Mouse (Mus musculus) adipocyte (in vitro differentiated cells): ENCODE measurements around the gene Arih2.

Experiments used
- DNase-seq: peaks from one replicate; pipeline ENCODE4 v3.0.0-alpha.2; 2016; ENCODE audit warnings: low spot score

Arih2 gene

DNA sequence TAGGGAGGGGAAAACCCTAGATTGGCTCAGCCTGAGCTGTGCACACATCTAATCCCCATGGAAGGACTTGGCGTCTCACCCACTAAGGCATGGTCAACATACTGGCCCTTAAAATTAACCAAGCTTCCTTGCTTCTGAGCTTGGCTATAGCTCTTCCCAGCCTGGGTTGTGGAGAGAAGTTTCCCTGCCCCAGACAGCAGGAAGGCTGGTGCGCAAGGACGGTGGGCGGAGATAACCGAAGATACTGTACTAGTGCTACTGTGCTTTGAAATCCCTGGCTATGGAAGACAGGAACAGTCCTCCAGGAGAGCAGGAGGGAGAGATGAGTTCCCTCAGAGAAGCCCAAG lies 69.9 kb downstream of the Arih2 start:
- DNase-seq = peak; percentile 67

- peak; percentile 85 for DNase-seq
Measured at GRCm38 (mm10) chr9:108578545-108579343, 70.4 kb downstream of the Arih2 start, which contains the start of gene Wdr6. Gene Wdr6, minus strand, starts transcription at chr9:108578739.

- peak; percentile 61 for DNase-seq
Measured at GRCm38 (mm10) chr9:108577934-108578544, 71.1 kb downstream of the Arih2 start.

DNA sequence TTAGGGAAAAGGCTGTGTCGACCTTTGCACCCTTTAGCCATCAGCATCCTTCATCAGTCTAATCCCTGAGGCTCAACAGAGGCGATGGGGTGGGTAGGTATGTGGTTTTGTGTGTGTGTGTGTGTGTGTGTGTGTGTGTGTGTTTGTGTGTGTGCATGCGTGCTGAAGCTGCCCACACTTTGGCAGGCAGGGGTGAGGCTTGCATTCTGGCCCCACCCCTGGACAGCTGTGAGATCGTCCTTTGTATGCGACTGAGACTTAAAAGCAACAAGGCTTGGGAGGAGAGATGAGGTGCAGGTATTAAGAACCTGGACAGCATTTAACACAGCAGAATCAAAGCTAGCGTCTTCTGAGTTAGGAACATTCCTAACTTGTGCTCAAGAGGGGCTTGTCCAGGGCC lies 72.2 kb downstream of the Arih2 start:
- no peak for DNase-seq

DNA sequence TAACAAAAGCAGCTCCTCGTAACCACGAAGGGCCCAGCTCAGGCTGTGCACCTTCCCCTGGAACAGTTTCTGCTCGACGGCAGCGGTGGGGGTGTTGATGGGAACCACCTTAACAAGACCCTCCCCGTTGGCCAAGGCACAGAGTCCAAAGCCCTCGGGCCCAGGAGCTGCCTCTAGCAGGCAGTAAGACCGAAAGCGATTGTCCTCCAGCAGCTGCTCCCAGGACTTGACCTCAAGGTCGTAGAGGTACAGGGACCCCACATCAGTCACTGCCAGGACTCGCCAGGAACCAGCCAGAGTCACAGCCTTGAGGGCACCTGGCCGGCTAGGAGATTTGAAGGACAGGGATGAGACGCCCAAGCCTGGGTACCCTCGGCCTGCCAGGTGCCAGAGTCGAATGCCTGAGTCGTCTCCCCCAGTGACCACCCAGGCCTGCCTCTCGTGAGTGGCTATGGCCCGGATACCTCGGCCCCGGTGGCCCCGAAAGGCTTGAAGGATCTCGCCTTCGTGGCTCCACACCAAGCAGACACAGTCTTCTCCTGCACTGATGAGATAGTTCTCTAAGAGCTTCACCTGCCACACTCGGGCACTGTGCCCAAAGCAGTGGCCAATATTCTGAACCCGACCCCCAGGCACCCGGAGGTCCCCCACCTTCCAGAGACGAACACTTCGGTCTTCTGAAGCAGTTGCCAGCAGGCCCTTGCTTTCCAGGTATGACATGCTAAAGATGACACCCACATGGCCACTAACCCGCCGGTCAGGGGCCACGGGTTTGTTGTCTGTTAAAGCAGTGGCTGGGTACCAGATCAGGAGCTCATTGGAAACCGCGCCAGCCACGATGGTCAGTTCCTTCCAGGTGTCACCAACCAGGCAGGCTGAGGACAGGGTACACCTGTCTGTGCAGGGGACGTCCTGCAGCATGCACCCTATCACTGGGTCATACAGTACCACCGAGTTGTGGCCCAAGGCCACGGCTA lies 73.6 kb downstream of the Arih2 start:
- DNase-seq = no peak

- DNase-seq = no peak
Measured at GRCm38 (mm10) chr9:108574921-108575320, 74.3 kb downstream of the Arih2 start.

DNA sequence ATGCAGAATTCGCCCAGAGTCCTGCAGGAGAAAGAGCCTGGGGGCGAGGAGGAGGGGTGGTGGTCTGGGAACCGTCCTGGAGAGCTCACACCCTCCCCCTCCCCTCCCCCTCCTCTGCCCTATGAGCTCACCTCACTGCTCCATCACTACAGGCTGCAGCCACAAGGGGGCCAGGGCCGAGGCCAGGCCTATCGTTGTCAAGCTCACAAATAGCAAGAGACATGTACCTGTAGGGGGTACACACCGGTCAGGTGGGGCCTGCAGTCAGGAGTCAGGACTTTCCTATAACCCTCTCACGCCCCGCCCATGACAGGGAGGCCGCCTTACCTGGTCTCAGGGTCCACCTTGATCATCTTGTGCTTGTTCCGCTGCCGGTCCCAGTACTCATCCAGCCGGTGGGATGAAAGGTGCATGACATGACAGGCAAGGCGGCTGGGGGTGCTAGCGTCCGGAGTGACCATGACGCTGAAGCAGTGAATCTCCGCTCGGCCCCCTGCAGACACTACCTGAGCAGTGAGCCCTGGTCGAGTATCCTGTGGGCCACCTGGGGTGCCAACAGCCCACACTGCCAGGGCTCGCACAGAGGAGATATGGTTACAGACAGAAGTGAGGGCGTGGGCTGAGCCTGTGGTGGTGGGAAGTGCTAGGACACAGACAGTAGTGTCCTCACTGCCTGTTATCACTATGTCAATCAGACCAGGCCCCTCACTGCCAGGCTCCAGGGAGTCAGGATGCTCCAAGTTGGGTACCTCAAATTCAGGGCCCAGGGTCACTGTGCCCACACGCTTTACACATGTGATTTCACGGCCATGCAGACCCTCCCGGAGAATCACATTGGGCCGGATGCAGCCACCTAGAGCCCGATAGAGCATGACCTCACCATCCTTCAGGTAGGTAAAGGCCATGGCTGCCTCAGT lies 75.2 kb downstream of the Arih2 start:
- peak; percentile 42 for DNase-seq

GRCm38 (mm10) chr9:108572321-108572720 lies 76.9 kb downstream of the Arih2 start:
- no peak for DNase-seq

DNA sequence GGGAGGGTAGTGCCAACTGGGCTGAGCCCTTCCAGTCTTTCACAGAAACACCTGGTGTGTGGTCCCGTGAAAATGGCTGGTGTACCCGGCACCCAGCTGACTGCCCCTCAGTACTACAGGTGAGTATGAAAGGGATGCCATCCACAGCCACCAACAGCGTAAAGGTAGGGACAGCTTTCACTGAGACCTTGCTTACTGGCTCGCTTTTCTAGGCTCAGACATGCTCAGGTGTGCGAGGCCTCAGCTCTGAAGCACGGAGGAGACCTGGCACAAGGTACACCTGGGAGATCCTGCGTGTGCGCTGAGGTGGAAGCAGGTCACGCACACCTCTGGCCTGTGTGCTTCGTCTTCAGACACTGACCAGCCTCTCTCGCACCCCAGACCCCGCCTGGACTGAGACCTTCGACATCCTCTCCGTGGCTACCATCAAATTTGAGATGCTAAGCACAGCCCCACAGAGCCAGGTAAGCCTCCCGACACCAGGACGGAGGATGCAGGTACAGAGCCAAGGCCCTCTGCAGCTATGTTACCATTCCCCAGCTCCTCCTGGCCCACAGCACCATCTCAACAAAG lies 77.7 kb downstream of the Arih2 start:
- DNase-seq = no peak

DNA sequence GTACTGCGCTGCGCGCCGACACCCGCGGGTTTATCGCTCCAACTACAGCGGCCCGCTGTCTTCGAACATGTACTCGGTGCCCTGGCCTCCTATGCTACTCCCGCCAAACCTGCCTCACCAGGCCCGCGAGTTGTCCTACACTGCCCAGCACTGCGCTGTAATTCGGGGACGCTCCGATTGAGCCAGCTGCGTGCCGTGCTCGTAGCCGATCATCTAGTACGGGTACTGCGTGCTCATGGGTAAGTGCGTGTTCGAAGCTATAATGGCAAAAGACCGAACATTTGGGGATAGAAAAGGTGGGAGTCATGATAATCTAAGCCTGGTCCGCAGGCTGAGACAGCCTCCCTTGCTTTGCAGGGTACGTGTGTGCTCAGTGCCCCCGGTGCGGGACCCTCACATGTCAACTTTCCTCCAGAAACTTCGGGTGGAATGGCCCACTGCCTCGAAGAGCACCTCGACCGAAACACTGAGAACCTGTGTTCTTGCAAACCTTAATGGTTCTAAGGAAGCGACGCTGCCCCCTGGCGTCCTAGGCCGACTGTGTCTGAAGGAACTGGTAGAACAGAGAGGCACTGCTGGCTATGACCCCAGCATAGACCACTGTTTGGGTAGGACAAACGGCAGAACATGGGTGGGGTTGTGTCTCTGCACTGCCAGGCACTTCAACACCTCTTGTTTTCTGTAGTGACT lies 78.8 kb downstream of the Arih2 start:
- DNase-seq = peak; percentile 81

- DNase-seq = peak; percentile 93
Measured at GRCm38 (mm10) chr9:108569381-108570206, 79.6 kb downstream of the Arih2 start, which contains the start of gene Dalrd3. Gene Dalrd3, plus strand, starts transcription at chr9:108569886.

DNA sequence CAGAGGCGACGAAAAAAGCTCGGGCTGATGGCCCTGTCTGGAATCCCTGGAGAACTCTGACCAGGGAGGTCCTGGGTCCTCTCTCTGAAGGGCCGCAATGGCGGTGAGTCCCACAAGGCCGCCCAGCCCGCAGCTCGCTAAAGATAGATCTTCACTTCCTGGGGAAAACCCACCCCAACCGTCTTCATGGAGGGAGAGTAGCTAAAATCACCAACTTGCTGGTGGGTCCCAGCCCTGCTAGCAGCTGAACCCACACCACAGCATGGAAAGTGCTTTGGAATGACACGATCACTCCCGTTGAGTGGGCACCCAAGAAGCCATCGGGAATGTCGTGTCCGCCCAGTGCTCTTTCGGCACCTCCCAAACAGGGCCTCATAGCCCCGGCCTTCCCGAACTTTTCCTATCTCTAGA lies 80.7 kb downstream of the Arih2 start:
- no peak for DNase-seq

DNA sequence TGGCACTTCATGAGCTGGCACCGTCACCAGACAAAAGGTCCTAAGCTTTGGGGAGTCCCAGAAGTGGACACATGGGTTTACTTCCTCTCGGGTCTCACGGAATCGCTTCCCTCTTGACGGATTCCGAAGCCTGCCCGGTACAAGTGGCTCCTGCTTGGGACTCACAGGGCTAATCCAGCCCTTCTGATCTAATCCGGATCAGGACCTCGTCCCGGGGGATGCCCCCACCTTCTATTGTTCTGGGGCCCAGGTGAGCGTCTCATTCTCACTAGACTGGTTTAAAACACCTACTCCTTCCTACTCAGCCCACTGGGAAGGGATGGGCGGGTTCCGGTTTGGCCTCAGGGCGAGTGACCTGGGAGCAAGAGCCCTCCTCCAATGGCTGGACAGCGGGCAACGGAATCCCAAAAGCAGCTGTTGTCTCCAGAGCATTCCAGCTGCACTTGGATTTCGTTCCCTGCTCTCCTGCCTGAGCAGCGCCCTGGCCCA lies 81.2 kb downstream of the Arih2 start:
- peak; percentile 27 for DNase-seq

GRCm38 (mm10) chr9:108566815-108567776 lies 82.1 kb downstream of the Arih2 start, which contains the start of gene Ndufaf3:
Gene Ndufaf3, minus strand, starts transcription at chr9:108567434.
- peak; percentile 95 for DNase-seq

GRCm38 (mm10) chr9:108565881-108566814 lies 83.0 kb downstream of the Arih2 start:
- DNase-seq = no peak

- DNase-seq = no peak
Measured at GRCm38 (mm10) chr9:108564131-108564530, 85.1 kb downstream of the Arih2 start.

DNA sequence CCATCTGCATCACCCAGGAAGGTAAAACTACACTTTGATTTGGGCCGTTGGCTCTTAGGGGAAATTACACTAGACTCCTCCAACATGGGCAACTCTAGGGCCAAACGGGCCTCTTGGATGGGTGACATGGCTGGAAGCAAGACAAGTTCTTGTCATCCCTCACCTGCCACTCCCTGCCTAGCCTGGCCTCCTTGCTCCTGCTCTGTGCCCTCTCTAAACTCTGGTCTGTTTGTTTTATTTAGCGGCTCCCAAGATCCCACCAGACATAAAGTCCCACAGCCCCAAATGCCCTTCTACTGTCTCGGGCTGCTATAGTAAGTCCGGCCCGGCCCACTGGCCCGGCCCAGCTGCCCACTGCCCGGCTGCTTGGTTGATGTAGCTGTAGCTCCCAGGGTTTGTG lies 85.5 kb downstream of the Arih2 start:
- no peak for DNase-seq
